Mouse (Mus musculus): ENCODE results near the gene Sytl2. TPM values are rescaled to one million over a fixed set of nuclear protein-coding genes. Genes with fewer than 3 reads are reported as not detected.

The Sytl2 gene
- polyA plus RNA-seq, 1 experiment: 0.06 TPM

DNA sequence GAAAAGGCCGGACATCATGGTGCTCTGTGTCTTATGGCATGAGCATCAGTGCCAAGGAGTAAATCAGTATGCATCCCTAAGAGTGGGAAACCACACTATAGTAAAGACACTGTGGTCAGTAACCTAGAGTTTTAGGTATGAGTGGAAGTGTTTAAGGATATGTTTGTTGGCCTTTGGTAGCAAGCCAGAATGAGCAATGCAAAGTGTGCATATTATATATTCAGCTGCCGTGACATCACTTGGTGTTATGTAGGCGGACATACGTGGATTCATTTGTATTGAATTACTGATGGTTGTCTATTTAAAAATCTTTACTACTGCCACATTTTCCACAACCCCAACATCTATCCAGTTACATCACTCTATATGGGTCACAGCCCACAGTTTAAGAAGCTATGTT lies 23.1 kb downstream of the Sytl2 start:
- no peaks in the 10 kb centered on the region for H3K27me3 ChIP-seq (ENCODE audit: control insufficient read depth)
- no peaks in the 10 kb centered on the region for H3K4me1 ChIP-seq (ENCODE audit: control insufficient read depth)
- no peak for TF ChIP-seq GATA1 (IDR thresholded peaks at IDR 0.05; ENCODE audit: low read length)
- TF ChIP-seq TAL1 (IDR thresholded peaks at IDR 0.05; ENCODE audit: low read length): no peak
- H3K9me3 ChIP-seq (ENCODE audit: control insufficient read depth, low read length): no peaks in the 10 kb centered on the region
- H3K36me3 ChIP-seq (ENCODE audit: control insufficient read depth): no peaks in the 10 kb centered on the region
- no peak overlapping the region for H3K4me3 ChIP-seq (replicated peaks)

DNA sequence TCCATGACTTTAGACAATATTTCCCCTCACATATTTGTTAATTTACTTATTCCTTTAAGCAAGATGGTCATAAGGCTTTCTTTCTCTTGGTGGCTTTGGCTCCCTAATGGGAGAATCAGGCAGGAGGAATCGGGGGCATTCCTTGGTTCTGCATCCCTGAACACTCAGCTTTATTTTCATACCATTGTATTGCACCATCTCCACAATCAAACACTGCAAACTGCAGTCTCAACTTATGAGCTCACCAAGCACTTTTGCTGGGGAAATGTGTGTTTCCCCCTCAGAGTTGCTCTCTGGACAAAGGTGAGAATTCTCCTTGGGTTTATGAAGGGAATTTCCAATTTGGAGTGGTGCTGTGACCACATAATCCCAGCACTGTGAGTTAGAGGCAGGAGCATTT lies 28.1 kb downstream of the Sytl2 start:
- no peaks in the 10 kb centered on the region for H3K9me3 ChIP-seq (ENCODE audit: control insufficient read depth, low read length)
- no peaks in the 10 kb centered on the region for H3K27me3 ChIP-seq (ENCODE audit: control insufficient read depth)
- H3K4me3 ChIP-seq (replicated peaks): no peak overlapping the region
- no peak for TF ChIP-seq GATA1 (IDR thresholded peaks at IDR 0.05; ENCODE audit: low read length)
- no peak for TF ChIP-seq TAL1 (IDR thresholded peaks at IDR 0.05; ENCODE audit: low read length)
- H3K4me1 ChIP-seq (ENCODE audit: control insufficient read depth): no peaks in the 10 kb centered on the region
- no peaks in the 10 kb centered on the region for H3K36me3 ChIP-seq (ENCODE audit: control insufficient read depth)

DNA sequence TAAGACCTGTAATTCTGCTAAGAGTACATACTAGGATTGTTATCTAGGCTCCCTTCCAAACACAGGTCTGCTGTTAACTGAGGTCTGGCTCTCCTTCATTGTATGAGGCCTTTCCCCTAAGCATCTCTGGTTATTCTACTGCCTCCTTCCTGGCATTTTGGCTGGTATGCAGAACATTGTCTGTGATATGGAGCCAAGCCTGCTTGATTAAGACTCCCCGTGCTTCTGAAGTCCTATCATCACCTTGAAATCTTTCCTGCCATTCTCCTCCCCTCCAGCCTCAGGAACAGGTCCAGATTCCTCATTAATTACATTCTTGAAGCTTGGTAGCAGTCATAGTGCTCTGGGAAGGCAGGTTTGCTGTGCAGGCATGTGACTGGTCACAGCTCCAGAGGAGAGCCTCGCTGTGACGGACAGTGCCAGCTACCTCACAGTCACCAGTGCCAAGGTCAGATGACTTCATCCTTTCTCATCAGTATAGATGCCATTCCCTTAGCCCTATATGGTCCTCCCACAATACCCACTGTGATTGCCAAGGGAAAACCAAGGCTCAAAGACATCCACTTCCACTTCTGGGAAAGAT lies 30.5 kb downstream of the Sytl2 start:
- Histone ChIP-seq H3K9me3 (ENCODE audit: control insufficient read depth, low read length) (no peaks in the 10 kb centered on the region), H3K4me1 (ENCODE audit: control insufficient read depth) (no peaks in the 10 kb centered on the region), H3K36me3 (ENCODE audit: control insufficient read depth) (no peaks in the 10 kb centered on the region), H3K27me3 (ENCODE audit: control insufficient read depth) (no peaks in the 10 kb centered on the region), H3K4me3 (replicated peaks) (no peak overlapping the region)
- no peak for TF ChIP-seq GATA1 (IDR thresholded peaks at IDR 0.05; ENCODE audit: low read length)
- no peak for TF ChIP-seq TAL1 (IDR thresholded peaks at IDR 0.05; ENCODE audit: low read length)

DNA sequence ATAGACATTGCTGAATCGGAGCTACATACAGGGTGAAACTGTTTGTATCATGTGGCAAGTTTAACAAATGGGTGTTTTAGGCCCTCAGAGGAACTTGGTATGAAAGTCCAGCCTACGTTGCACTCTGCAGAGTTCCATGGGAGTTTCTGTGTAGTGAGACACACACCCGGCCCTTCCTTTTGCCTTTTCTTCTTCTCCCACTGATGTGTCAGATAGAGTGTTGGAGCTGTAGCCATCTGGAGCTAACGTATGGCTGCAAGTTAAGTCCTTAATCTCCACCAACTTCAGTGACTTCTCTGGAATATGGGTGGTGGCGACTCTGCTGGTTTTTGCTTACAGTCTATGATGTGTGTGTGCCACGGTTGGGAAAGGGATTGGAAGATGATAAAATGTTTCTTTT lies 32.3 kb downstream of the Sytl2 start:
- Histone ChIP-seq H3K27me3 (ENCODE audit: control insufficient read depth) (no peaks in the 10 kb centered on the region), H3K4me1 (ENCODE audit: control insufficient read depth) (no peaks in the 10 kb centered on the region), H3K36me3 (ENCODE audit: control insufficient read depth) (no peaks in the 10 kb centered on the region), H3K9me3 (ENCODE audit: control insufficient read depth, low read length) (no peaks in the 10 kb centered on the region), H3K4me3 (replicated peaks) (no peak overlapping the region)
- no peak for TF ChIP-seq TAL1 (IDR thresholded peaks at IDR 0.05; ENCODE audit: low read length)
- TF ChIP-seq GATA1 (IDR thresholded peaks at IDR 0.05; ENCODE audit: low read length): no peak

DNA sequence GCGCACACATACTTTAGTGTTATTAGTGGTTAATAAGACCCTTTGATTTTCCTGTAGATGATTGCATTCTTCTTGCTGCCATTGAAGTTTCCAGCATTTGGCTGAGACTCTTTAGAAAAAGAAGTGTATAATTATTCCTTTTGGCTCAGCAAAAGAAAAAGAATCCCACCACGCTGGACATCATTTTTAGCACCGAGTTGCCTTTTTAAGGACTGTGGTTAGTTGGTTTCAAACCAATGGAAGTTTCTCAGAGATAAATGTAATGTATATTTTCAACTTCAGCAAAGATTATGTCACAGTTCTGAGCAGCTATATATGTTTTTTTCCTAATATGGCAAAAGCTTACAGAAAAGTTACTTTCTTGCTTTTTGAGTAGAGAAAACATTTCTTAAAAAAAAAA lies 32.8 kb downstream of the Sytl2 start:
- no peaks in the 10 kb centered on the region for H3K27me3 ChIP-seq (ENCODE audit: control insufficient read depth)
- no peaks in the 10 kb centered on the region for H3K9me3 ChIP-seq (ENCODE audit: control insufficient read depth, low read length)
- no peak for TF ChIP-seq GATA1 (IDR thresholded peaks at IDR 0.05; ENCODE audit: low read length)
- TF ChIP-seq TAL1 (IDR thresholded peaks at IDR 0.05; ENCODE audit: low read length): no peak
- no peaks in the 10 kb centered on the region for H3K4me1 ChIP-seq (ENCODE audit: control insufficient read depth)
- no peak overlapping the region for H3K4me3 ChIP-seq (replicated peaks)
- H3K36me3 ChIP-seq (ENCODE audit: control insufficient read depth): no peaks in the 10 kb centered on the region

DNA sequence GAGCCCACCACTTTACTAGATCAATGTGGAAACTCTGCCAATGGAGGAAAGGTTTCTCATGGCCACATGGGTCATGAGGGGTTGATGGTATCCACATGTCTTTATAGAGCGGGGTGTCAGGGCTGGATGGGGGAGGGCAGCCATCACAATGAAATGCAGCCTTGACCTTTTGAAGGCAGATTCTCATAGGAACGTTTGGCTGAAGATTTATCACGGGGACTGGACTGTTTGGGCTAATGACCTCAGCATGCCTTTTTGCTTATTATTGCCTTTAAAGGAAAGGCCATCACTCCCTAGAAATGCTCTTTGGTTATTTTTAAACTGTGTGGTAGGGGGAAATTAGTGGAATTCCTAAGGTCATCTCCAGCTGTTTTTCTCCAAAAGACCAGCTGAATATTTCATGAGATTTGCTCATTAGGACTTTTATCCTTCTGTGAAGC lies 33.7 kb downstream of the Sytl2 start:
- no peaks in the 10 kb centered on the region for H3K27me3 ChIP-seq (ENCODE audit: control insufficient read depth)
- no peaks in the 10 kb centered on the region for H3K9me3 ChIP-seq (ENCODE audit: control insufficient read depth, low read length)
- no peaks in the 10 kb centered on the region for H3K4me1 ChIP-seq (ENCODE audit: control insufficient read depth)
- no peak overlapping the region for H3K4me3 ChIP-seq (replicated peaks)
- H3K36me3 ChIP-seq (ENCODE audit: control insufficient read depth): no peaks in the 10 kb centered on the region
- no peak for TF ChIP-seq TAL1 (IDR thresholded peaks at IDR 0.05; ENCODE audit: low read length)
- no peak for TF ChIP-seq GATA1 (IDR thresholded peaks at IDR 0.05; ENCODE audit: low read length)

DNA sequence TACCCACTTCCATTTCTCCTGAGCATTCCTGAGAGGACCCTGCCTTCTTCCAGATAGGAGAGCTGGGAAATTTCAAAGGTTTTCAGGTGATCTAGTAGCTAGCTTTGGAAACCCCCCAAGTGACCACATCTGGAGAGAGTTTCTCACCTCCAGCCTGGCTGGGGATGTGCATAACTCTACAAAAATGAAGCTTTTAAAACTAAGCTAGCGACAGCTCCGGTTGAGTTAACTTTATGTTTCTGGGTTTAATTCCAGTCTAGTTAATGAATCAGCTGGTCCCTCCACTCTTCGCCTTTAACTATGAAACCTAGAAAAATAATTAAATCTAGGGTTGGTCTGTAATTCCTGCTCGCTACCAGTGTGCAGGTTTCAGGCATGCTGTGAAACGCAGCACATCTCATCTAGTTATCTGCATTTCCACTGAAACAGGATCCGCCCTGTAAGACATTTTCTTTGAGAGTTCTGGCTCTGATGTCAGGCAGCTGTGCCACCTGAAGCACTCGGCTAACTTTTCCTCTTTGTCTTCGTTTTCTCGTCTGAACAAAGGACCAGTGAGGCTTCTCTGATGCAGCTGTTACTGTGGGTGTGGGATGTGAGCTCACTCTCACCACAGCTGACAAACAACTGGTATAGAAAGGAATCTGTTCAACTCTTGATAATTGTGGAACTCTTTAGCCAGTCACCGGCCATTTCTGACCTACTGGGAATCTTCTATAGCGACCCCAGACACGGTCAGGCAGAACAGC lies 39.3 kb downstream of the Sytl2 start:
- H3K27me3 ChIP-seq (ENCODE audit: control insufficient read depth): no peaks in the 10 kb centered on the region
- H3K4me1 ChIP-seq (ENCODE audit: control insufficient read depth): no peaks in the 10 kb centered on the region
- no peaks in the 10 kb centered on the region for H3K36me3 ChIP-seq (ENCODE audit: control insufficient read depth)
- H3K4me3 ChIP-seq (replicated peaks): no peak overlapping the region
- no peaks in the 10 kb centered on the region for H3K9me3 ChIP-seq (ENCODE audit: control insufficient read depth, low read length)
- no peak for TF ChIP-seq TAL1 (IDR thresholded peaks at IDR 0.05; ENCODE audit: low read length)
- no peak for TF ChIP-seq GATA1 (IDR thresholded peaks at IDR 0.05; ENCODE audit: low read length)

DNA sequence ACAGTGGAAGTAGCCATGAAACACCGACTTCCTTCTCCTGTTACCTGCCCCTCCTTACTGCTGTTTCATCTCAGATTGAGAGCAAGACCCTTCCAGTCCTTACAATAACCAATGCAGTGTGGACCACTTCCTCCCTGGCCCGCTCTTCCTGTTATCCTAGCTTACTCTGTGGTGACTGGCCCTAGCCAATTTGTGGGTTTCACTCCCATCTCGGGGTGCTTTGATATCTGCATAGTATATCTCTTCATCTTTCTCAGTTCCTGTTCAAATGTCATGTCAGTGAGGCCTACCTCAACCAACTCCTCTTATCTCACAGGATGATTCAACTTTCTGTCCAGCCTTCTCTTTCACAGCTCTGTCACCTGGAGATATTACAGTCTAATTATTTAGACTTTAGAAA lies 42.9 kb downstream of the Sytl2 start:
- no peaks in the 10 kb centered on the region for H3K27me3 ChIP-seq (ENCODE audit: control insufficient read depth)
- H3K4me3 ChIP-seq (replicated peaks): no peak overlapping the region
- TF ChIP-seq TAL1 (IDR thresholded peaks at IDR 0.05; ENCODE audit: low read length) (no peak), GATA1 (IDR thresholded peaks at IDR 0.05; ENCODE audit: low read length) (no peak)
- H3K36me3 ChIP-seq (ENCODE audit: control insufficient read depth): no peaks in the 10 kb centered on the region
- H3K4me1 ChIP-seq (ENCODE audit: control insufficient read depth): no peaks in the 10 kb centered on the region
- H3K9me3 ChIP-seq (ENCODE audit: control insufficient read depth, low read length): no peaks in the 10 kb centered on the region

DNA sequence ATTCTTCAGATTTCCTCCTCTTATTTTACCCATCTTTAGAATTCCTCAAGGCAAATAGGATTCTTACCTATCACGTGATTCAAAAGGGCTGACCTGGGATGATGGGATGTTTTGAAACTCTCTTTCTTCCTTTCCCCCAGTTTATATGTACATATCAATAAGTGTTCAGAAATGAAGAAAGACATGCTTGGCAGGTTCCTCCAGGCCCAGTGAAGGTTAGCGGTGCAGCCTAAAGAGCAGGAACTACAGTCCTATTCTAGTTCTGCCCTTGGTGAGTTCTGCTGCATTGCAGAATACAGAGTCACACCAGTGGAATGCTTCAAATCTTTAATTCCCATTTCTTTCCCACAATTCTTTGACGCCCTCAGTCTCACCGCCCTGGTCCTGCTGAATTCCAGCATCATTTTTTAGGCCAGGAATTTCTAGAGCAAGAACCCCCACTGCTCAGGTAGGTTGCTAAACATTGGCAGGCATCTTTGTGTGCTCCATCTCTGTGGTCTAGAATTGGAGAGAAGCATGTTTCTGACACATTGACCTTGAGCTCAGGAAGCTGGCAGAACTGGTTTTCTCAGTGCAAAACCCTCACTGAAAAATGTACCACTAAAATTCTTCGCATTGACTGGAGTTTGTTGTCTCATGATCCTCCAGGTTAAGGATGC lies 45.9 kb downstream of the Sytl2 start:
- Histone ChIP-seq H3K4me3 (replicated peaks) (no peak overlapping the region), H3K27me3 (ENCODE audit: control insufficient read depth) (no peaks in the 10 kb centered on the region), H3K9me3 (ENCODE audit: control insufficient read depth, low read length) (no peaks in the 10 kb centered on the region), H3K4me1 (ENCODE audit: control insufficient read depth) (no peaks in the 10 kb centered on the region), H3K36me3 (ENCODE audit: control insufficient read depth) (no peaks in the 10 kb centered on the region)
- TF ChIP-seq GATA1 (IDR thresholded peaks at IDR 0.05; ENCODE audit: low read length) (no peak), TAL1 (IDR thresholded peaks at IDR 0.05; ENCODE audit: low read length) (no peak)
